7 mouse cellular contexts compared by ENCODE assay signal in genomic region chr17:5439831-5440158, GRCm38 (mm10). TPM values are rescaled to one million over a fixed set of nuclear protein-coding genes. Genes with fewer than 3 reads are reported as not detected.
DNase-seq lines count a peak whose midpoint lies in the region; ATAC-seq and TF ChIP-seq lines count a peak whose summit lies in the region.

No protein-coding gene starts in this region.

- H3K9ac ChIP-seq in forebrain, embryonic 12.5 days, result peak overlapping the region; percentile 80
- peak overlapping the region; percentile 81 for H3K9ac ChIP-seq in liver, embryonic 13.5 days

- H3K4me1 ChIP-seq in thymus, adult 2 months (replicated peaks; ENCODE audit: control insufficient read depth, insufficient read depth, low read length), result peaks cover 25% of the 10 kb centered on the region
- peaks cover 13% of the 10 kb centered on the region for H3K4me1 ChIP-seq in forebrain, embryonic 12.5 days
- peaks cover 21% of the 10 kb centered on the region for H3K4me1 ChIP-seq in liver, embryonic 13.5 days (replicated peaks)

- no peaks in the 10 kb centered on the region for H3K27me3 ChIP-seq in thymus, adult 2 months (ENCODE audit: control insufficient read depth, insufficient read depth, low read length)
- peaks cover 7% of the 10 kb centered on the region; the same call in 1 of the 2 replicates for H3K27me3 ChIP-seq in forebrain, embryonic 12.5 days
- peaks cover 3% of the 10 kb centered on the region; the same call in 1 of the 2 replicates for H3K27me3 ChIP-seq in liver, embryonic 13.5 days

- H3K4me3 ChIP-seq in thymus, adult 2 months (ENCODE audit: control insufficient read depth, insufficient read depth, low read length), result peak overlapping the region; percentile 67
- H3K4me3 ChIP-seq in forebrain, embryonic 12.5 days (replicated peaks), result peak overlapping the region; percentile 67
- H3K4me3 ChIP-seq in liver, embryonic 13.5 days (replicated peaks), result peak overlapping the region; percentile 76

- no peak for TF ChIP-seq CTCF in thymus, adult 2 months (IDR thresholded peaks at IDR 0.05; ENCODE audit: borderline replicate concordance, control insufficient read depth, extremely low read depth, insufficient read depth, low read length, poor library complexity)

- peak overlapping the region; percentile 42; the same call in 1 of the 2 replicates for H3K27ac ChIP-seq in thymus, adult 2 months (ENCODE audit: control insufficient read depth, insufficient read depth, low read length)
- 0 out of 2 replicates have a peak overlapping the region, but pooled peaks have one; percentile 42 for H3K27ac ChIP-seq in forebrain, embryonic 12.5 days
- H3K27ac ChIP-seq in liver, embryonic 13.5 days, result peak overlapping the region; percentile 77

- H3K36me3 ChIP-seq in thymus, adult 2 months (ENCODE audit: control insufficient read depth, insufficient read depth, low read length), result no peaks in the 10 kb centered on the region
- H3K36me3 ChIP-seq in forebrain, embryonic 12.5 days (replicated peaks), result no peaks in the 10 kb centered on the region
- H3K36me3 ChIP-seq in liver, embryonic 13.5 days, result 0 out of 2 replicates have a peak, but pooled peaks cover 5% of the 10 kb centered on the region

- H3K4me2 ChIP-seq in forebrain, embryonic 12.5 days, result peak overlapping the region; percentile 80
- H3K4me2 ChIP-seq in liver, embryonic 13.5 days, result peak overlapping the region; percentile 81

- WGBS in thymus, adult 2 months, result 1% methylated on average over 8 of the region's 8 CpGs
- 0% methylated on average over 8 of the region's 8 CpGs for whole genome bisulfite sequencing in forebrain, embryonic 12.5 days
- WGBS in liver, embryonic 13.5 days (ENCODE audit: insufficient replicate concordance), result under 1% methylated on average over 8 of the region's 8 CpGs

- DNase-seq in thymus, adult 2 months, result no peak
- no peak for DNase-seq in thymus, postnatal 10 days (ENCODE audit: low spot score in 2 of 2)
- DNase-seq in liver, embryonic 13.5 days, result no peak
- DNase-seq in right cerebral cortex, postnatal 36 days (ENCODE audit: low spot score in 2 of 2), result no peak
- DNase-seq in right cerebral cortex, postnatal 10 days (ENCODE audit: low spot score in 2 of 2), result no peak
- DNase-seq in urinary bladder, postnatal 10 days (ENCODE audit: low spot score), result no peak

- peak; percentile 45; the same call in 1 of the 2 replicates for ATAC-seq in forebrain, embryonic 12.5 days (ENCODE audit: low FRiP score)
- peak; percentile 73 for ATAC-seq in liver, embryonic 13.5 days (ENCODE audit: low read depth)

- no peak for TF ChIP-seq POLR2A in thymus, adult 2 months (IDR thresholded peaks at IDR 0.05; ENCODE audit: control insufficient read depth, extremely low read depth, insufficient read depth, low read length, poor library complexity)

- no peaks in the 10 kb centered on the region for H3K9me3 ChIP-seq in forebrain, embryonic 12.5 days
- H3K9me3 ChIP-seq in liver, embryonic 13.5 days (replicated peaks), result no peaks in the 10 kb centered on the region

RNA-seq across cellular contexts. Expression of gene Tmem242, which starts 0.3 kb away (rescaled TPM):
- 9.2 and 10.1 TPM in 2 replicates for polyA plus RNA-seq in thymus, adult 2 months (2012; rRNA removed)
- 109 and 114 TPM in 2 replicates for polyA plus RNA-seq in forebrain, embryonic 12.5 days (2016; fragmentation: Nextera tagmentation; extraction: Ambion mirVana)
- 54.1 and 55.9 TPM in 2 replicates for polyA plus RNA-seq in liver, embryonic 13.5 days (2015; fragmentation: Nextera tagmentation; extraction: Ambion mirVana)

RNA-seq across cellular contexts. Expression of gene Ldhal6b, which starts 21.2 kb away (rescaled TPM):
- 1.4 TPM in 2 replicates for polyA plus RNA-seq in thymus, adult 2 months (2012; rRNA removed)
- polyA plus RNA-seq in forebrain, embryonic 12.5 days (2016; fragmentation: Nextera tagmentation; extraction: Ambion mirVana), result 0.13 TPM in 1 of 2 replicates, not detected in the other
- polyA plus RNA-seq in liver, embryonic 13.5 days (2015; fragmentation: Nextera tagmentation; extraction: Ambion mirVana), result not detected in 2 replicates

RNA-seq across cellular contexts. Expression of gene Zdhhc14, which starts 52.6 kb away (rescaled TPM):
- polyA plus RNA-seq in thymus, adult 2 months (2012; rRNA removed), result 13.3 and 15.4 TPM in 2 replicates
- polyA plus RNA-seq in forebrain, embryonic 12.5 days (2016; fragmentation: Nextera tagmentation; extraction: Ambion mirVana), result 3.2 and 3.4 TPM in 2 replicates
- polyA plus RNA-seq in liver, embryonic 13.5 days (2015; fragmentation: Nextera tagmentation; extraction: Ambion mirVana), result 4.7 and 6.0 TPM in 2 replicates
